Mouse (Mus musculus) adrenal gland (tissue): ENCODE measurements around the gene Gp1bb.

ENCODE experiments used
- intact Hi-C: fragments of 180-260 bp; cut with DNase I; formaldehyde crosslinking; loops from one replicate; pipeline ENCODE4 v1.15.1; 2025

Gene Gp1bb

DNA sequence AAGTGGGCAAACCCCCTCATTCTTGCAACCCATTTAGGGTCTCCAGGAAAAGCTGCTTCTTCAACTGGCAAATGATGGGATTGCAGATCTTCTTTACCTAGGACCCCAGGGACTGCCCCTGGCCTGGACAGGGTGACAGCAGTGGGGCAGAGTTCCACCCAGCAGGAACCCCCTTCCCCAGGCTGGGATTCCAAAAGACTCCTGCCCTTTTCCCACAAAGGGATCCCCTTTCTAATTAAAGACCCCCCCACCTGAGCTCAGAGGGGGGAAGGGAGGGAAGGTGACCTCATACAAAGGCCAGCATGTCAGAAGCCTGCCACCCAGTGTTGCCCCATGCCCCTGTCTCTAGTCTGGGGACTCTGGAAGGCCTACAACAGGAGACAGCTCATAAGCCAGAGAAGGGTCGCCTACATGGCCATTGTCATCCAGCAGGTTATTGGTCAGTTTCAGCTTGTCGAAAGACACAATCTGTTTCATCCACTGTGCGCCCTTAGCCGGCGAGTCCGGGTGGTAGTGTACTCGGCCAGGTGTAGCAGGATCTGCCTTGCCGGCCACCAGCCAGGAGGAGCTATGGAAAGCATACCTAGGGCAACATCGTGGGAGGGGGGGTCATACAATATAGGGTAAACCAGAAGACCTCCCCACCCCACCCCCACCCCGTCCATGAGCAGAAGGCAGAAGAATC is 38.4 kb downstream of the Gp1bb start:
- intact Hi-C loops = no loop called here

- intact Hi-C loops = no loop called here
Observed at GRCm38 (mm10) chr16:18583169-18583568, 39.0 kb downstream of the Gp1bb start.

GRCm38 (mm10) chr16:18582426-18583148 is 39.6 kb downstream of the Gp1bb start:
- intact Hi-C loops = no loop called here

- intact Hi-C loops = no loop called here
Observed at GRCm38 (mm10) chr16:18581623-18582205, 40.5 kb downstream of the Gp1bb start.

- intact Hi-C loops = no loop called here
Observed at GRCm38 (mm10) chr16:18581050-18581622, 41.1 kb downstream of the Gp1bb start.

- intact Hi-C loops = no loop called here
Observed at GRCm38 (mm10) chr16:18580389-18580788, 41.8 kb downstream of the Gp1bb start.

DNA sequence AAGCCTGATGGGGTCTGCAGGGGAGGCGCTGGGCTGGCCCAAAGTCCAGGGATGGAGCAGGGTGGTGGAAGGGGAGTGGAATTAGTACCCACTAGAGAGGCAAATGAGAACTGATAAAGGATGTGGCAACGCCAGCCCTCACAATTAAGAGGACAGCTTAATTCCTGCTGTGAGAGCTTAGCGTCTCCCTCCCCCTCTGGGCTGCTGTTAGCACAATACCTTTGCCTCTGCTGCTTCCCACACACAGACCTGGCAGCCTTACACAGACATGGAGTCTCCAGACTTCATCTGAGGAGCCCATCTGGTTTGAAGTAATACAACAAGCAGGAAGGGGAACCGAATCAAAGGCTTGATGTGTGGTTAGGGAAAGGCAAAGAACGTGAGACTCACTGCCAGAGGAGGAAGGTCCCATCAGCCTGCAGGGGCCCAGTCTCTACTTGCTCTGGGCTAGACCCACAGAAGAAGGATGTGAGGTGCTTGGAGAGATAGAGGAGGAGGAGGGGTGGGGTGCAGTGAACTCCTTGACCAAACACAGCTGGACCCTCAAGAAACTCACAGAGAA is 44.5 kb downstream of the Gp1bb start:
- intact Hi-C loops = no loop called here

DNA sequence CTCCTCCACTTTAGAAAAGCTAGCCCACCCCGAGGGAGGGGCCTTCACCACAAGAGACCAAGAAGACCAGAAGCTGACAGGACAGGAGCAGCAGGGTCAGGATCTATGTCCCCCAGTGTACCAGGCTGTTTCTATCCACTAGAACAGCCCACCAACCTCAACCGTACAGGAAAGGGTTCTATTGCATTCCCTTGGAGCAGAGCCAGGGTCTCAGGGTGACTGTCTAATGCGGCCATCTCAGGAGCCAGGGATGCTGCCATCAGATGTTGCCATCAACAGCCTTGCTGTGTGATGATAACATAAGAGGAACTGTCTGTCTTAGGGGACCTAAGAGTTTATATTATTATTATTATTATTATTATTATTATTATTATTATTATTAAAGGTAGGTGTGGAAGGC is 45.1 kb downstream of the Gp1bb start:
- intact Hi-C loops = no loop called here

DNA sequence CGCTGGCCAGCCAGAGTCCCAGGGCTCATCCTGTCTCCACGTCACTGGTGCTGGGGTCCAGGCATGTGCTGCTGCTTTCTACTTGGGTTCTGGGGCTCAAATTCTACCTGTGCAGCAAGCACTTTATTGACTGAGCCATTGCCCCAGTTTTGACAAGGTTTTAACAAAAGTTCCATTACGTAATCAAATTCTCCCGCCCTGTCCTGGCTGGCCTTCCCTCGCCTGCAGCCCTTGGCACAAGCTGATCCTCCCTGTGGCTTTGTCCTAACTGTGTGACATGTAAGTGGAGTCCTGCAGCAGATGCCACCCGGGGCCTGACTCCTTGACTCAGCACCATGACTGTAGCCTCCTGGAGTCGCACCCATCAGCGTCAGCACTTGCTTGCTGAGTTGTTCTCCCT is 48.0 kb downstream of the Gp1bb start:
- intact Hi-C loops = no loop called here
